Mouse (Mus musculus) brain, embryonic 18.5 days (tissue): ENCODE results near the gene Neurod1.

ENCODE experiments used
- DNase-seq: peaks from one replicate; pipeline ENCODE4 v3.0.0-alpha.2; 2012; ENCODE audit warnings: low read depth, low spot score

Gene Neurod1

DNA sequence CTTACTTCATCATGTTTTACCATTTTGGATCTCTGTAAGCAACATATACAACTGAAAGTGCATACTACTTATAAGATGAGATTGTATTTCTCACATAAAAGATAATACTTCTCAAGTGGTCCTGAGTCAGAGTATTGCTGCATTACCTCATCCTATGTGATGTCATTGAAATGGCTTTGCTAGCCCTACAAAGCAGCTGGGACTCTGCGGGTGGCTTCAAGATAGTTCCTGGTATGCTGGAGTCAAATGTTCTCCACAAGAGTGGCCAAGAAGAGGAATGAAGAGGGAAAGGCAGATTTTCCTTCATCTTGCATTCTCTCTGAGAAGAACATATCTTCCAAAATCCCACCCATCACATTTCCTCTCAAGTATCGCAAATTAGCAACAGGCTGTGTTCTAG is 13.2 kb downstream of the Neurod1 start:
- DNase-seq = no peak

DNA sequence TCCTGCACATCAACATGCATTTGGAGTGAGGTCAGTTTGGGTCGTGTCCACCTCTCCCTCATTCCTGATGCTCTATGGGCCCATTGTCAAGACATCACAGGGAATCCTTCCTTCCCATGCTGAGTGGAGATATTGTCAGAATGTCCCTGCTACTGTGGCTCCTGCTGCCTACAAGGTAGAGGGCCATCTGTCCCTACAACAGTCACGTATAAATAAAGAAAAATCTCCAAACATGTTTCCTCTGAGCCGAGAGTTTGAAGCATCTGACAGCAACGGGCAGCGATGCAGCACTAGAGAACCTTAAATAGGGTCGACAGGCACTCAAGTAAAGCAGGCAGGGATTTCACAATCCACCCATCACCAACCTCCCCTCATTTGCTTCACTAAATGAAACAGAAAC is 13.6 kb downstream of the Neurod1 start:
- no peak for DNase-seq

DNA sequence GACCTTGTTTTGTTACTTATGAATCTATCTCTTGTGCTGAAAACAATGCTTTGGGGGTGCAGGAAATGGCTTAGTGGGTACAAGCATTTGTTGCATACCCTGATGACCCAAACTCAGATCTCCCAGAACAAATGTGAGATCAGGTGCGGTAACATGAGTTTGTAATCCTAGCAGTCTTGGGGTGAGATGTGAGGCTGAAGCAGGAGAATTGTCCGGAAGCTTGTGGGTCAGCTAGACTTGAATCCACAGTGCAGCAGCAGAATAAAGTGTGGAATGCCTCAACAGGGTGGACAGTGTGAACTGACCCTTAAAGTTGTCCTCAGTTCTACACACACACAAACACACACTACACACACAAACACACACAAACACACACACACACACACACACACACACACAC is 14.3 kb downstream of the Neurod1 start:
- DNase-seq = no peak

DNA sequence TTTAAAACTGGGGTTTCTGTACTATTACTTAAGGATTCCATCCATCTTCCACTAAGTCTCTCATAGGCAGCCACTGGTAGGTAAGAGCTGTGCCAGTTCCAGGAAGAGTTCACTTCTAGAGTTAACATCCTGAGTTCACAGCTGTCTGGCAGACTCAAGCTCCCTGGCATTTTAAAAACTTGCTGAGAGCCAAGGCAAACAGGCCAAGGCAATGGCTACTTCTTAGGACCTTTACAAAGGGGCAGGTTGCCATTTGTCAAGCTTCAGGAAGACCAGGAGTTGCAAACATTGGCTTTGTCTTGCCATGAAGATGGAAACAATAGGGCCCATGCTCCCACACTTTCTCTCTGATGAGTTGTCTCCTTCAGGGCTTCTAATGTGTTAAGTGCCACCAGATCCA is 26.5 kb downstream of the Neurod1 start:
- no peak for DNase-seq

DNA sequence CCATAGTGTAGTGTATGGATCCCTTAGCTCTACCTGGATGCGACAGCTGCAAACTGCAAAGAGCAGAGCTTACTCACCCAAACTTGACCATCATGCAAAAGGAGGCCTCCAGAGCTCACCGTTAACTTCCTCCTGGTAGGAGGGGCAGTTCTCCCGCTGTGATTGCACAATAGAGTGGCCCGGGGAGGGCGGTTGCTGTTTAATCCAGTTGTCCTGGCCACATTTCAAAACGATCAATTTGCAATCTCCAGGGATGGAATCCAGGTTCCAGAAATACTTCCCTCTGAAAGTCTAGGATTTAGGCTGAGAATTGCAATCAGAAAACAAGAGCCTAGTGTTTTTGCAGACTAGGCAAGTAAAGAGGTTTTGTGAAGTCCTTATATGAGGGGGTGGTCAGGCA is 26.9 kb downstream of the Neurod1 start:
- no peak for DNase-seq

GRCm38 (mm10) chr2:79429108-79429507 is 27.4 kb downstream of the Neurod1 start:
- DNase-seq = no peak

DNA sequence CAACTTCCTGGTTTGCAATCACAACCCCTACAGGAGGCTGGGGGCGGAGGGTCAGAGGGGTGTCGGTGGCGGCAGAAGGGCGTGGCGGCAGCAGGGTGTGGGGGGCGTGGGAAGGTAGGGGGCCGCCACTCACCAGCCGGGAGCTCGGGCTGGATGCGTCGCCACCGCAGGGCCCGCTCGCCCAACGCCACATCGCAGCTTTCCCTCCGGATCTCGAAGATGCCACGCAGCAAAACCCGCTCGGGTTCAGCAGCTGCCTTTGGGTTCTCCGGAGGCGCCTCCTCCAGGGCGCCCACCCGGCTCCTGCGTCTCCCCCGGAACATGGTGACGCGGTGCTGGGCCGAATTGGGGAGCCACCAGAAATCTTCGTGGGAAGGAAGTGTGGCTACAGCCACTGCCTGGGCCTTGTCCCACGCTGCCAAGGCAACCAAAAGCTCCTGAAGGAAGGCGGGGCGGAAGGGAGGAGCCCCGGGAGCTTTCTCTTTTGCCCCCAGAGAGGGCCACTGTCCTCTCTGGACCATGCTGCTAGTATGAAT is 27.9 kb downstream of the Neurod1 start:
- DNase-seq = no peak

DNA sequence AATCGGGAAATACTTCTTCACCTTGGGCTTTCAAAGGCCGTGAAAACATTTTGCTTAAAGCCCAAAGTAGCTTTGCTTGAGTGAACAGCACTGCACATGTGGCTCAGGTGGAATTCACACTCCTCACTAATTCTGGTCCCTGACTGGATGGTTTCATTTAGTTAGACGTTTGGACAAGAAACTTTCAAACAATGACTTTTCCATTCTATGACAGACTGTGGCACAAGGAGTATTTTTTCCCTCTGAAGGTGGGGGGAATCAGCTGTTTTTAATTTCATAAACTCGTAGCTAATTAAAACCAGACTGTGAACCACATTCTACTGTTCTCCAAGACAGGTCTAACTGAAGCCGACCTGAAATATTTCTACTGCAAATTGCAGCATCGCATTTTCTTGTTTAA is 28.5 kb downstream of the Neurod1 start:
- no peak for DNase-seq

- DNase-seq = no peak
Observed at GRCm38 (mm10) chr2:79421696-79422095, 34.9 kb downstream of the Neurod1 start.

DNA sequence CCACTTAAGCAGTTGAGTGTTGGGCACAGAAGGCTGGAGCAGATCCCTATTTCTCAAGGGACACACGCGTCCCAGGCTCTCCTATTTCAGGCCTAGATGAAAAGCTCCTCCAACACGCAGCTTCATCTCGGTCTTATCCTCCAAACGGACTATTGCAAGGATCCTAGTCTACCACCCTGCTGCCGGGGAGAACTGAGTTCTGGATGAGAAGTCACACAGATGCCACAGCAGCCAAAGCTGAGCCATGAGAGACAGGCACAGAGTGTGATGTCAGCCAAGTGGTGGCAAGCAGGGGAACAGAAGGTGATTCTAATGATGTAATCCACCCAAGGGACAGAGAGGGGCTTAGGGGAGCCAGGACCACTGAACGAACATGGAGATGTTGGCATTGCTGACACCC is 42.0 kb downstream of the Neurod1 start:
- no peak for DNase-seq

DNA sequence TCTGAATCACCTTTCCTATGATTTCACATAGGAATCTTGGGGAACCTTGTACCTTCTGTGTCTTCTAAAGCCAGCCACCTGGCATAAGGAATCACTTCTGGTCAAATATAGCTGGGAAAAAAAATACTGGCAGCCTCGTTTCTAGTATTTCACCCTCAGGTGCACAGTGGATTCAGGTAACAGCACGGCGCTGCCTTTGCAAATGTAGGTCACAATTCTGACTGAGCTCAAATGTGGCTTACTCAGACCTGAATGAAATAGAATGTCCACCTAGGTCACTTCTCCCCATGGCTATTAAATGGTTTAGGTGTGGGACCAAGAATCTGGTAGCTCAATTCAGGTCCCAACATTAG is 45.7 kb downstream of the Neurod1 start:
- no peak for DNase-seq

DNA sequence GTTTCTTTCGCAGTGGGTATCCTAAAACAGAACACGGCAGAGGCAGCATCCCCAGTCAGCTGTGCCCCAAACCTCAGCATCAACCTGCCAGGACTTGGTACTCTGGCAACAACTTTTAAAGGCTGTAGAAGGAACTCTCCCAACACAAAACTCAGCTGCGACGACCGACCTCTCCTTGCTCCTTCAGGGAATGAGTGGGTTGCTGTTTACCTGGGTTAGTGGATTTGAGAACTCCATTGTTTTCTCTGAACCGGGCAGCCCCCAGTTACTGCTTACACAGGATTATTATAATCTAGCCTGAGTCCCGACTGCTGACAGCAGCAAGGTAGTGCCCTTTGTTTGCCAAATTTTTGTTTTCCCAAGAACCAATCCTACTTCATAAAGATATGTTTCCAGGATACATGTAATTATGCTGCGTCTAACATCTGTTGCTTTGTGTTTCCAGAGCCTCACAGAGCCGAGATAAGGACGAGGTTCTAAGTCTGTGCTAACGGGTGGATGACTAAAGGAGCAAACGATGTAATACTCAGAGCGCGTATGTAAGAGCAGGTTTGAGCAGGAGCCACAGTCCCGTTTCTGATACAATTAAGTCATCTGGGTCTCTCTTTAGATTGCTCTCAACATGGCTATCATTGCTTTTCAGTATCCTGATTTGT is 46.2 kb downstream of the Neurod1 start:
- DNase-seq = no peak

DNA sequence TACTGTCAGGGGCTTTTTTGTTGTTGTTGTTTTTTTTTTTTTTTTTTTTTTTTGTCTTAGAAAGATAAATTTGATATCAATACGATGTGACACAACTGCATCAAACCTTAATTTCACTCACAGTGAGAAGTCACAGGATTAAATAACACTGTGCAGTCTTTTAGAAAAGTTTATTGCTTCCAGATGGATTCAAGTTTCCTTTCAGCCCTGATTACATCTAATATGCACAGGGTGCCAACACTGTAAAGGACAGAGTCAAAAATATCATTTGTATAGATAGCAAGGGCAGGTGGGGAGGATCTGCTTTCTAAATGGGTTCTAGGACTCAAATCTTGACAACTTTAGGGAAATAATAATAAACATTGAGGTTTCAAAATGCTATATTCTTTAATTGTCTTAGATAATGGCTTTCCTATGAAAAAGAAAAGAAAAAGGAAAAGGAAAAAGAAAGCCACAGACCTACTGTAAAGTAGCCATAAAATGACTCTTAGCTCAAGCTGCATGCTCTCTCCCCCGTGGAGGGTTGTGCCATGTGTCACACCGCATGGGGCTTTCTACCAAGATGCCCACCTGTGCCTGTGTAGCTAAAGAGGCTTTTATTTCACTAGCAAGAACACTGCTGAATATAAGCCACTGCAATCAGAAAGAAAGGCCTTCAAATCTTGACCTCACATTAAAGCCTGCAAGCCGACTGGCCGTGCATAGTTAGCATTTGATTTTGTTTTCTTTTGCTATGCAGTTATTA is 50.7 kb downstream of the Neurod1 start:
- DNase-seq = no peak
